Comparison of ENCODE assay signal across 24 mouse cellular contexts in genomic region chr12:110424008-110424704, GRCm38 (mm10). TPM values are rescaled to one million over a fixed set of nuclear protein-coding genes. Genes with fewer than 3 reads are reported as not detected.
DNase-seq lines count a peak whose midpoint lies in the region; ATAC-seq and TF ChIP-seq lines count a peak whose summit lies in the region.
"Had no signal": no experiment of that assay in that cellular context is flagged by ENCODE, and none has a peak within 500 bp of the region (broad histone marks: within the 10 kb centered on the region; RNA-seq: fewer than 3 reads in every experiment).

No protein-coding gene starts in this region.

- no peaks in the 10 kb centered on the region for H3K27me3 ChIP-seq in forebrain, postnatal 0 days (ENCODE audit: insufficient read depth, low read length)
- H3K27me3 ChIP-seq in forebrain, embryonic 16.5 days (replicated peaks; ENCODE audit: control insufficient read depth, insufficient read depth, low read length) = no peaks in the 10 kb centered on the region
- no peaks in the 10 kb centered on the region for H3K27me3 ChIP-seq in lung, postnatal 0 days (replicated peaks; ENCODE audit: insufficient read depth, low read length)
- no peaks in the 10 kb centered on the region for H3K27me3 ChIP-seq in small intestine, adult 2 months (ENCODE audit: control insufficient read depth, insufficient read depth, low read length)
- H3K27me3 ChIP-seq: forebrain, embryonic 13.5 days; limb, embryonic 13.5 days; liver, embryonic 15.5 days; midbrain, embryonic 13.5 days; neural tube, embryonic 13.5 days had no signal

- H3K4me3 ChIP-seq in forebrain, postnatal 0 days (ENCODE audit: low read depth, low read length) = no peak overlapping the region
- H3K4me3 ChIP-seq in forebrain, embryonic 16.5 days (replicated peaks; ENCODE audit: low read length) = no peak overlapping the region
- no peak overlapping the region for H3K4me3 ChIP-seq in lung, postnatal 0 days (ENCODE audit: low read depth, low read length)
- H3K4me3 ChIP-seq in small intestine, adult 2 months (ENCODE audit: low read depth, low read length) = no peak overlapping the region
- H3K4me3 ChIP-seq: forebrain, embryonic 13.5 days; heart, embryonic 10.5 days; limb, embryonic 13.5 days; liver, embryonic 15.5 days; midbrain, embryonic 13.5 days; myocyte; neural tube, embryonic 13.5 days had no signal

- TF ChIP-seq POLR2A in small intestine, adult 2 months (IDR thresholded peaks at IDR 0.05; ENCODE audit: low read depth, low read length) = no peak

- no peaks in the 10 kb centered on the region for H3K9me3 ChIP-seq in forebrain, postnatal 0 days (ENCODE audit: low read length)
- no peaks in the 10 kb centered on the region for H3K9me3 ChIP-seq in forebrain, embryonic 16.5 days (ENCODE audit: control insufficient read depth, low read length)
- no peaks in the 10 kb centered on the region for H3K9me3 ChIP-seq in lung, postnatal 0 days (ENCODE audit: low read length)
- H3K9me3 ChIP-seq: forebrain, embryonic 13.5 days; heart, embryonic 10.5 days; limb, embryonic 13.5 days; liver, embryonic 15.5 days; midbrain, embryonic 13.5 days; neural tube, embryonic 13.5 days had no signal

- no peak overlapping the region for H3K9ac ChIP-seq in forebrain, postnatal 0 days
- no peak overlapping the region for H3K9ac ChIP-seq in forebrain, embryonic 16.5 days (replicated peaks; ENCODE audit: low read depth, low read length)
- no peak overlapping the region for H3K9ac ChIP-seq in lung, postnatal 0 days (replicated peaks; ENCODE audit: low read depth)
- H3K9ac ChIP-seq: forebrain, embryonic 13.5 days; hindbrain, embryonic 14.5 days; limb, embryonic 13.5 days; liver, embryonic 15.5 days; midbrain, embryonic 13.5 days; neural tube, embryonic 13.5 days had no signal

- no peaks in the 10 kb centered on the region for H3K36me3 ChIP-seq in forebrain, postnatal 0 days (ENCODE audit: insufficient read depth)
- H3K36me3 ChIP-seq in forebrain, embryonic 16.5 days (ENCODE audit: control insufficient read depth, insufficient read depth) = no peaks in the 10 kb centered on the region
- no peaks in the 10 kb centered on the region for H3K36me3 ChIP-seq in lung, postnatal 0 days (ENCODE audit: insufficient read depth, low read length)
- H3K36me3 ChIP-seq in small intestine, adult 2 months (ENCODE audit: control insufficient read depth, insufficient read depth, low read length) = no peaks in the 10 kb centered on the region
- H3K36me3 ChIP-seq: heart, embryonic 10.5 days; limb, embryonic 13.5 days; liver, embryonic 15.5 days; midbrain, embryonic 13.5 days; neural tube, embryonic 13.5 days had no signal

- WGBS in forebrain, postnatal 0 days = 84% methylated on average over 5 of the region's 5 CpGs
- WGBS in forebrain, embryonic 16.5 days = 79% methylated on average over 5 of the region's 5 CpGs
- 79% methylated on average over 5 of the region's 5 CpGs for WGBS in lung, postnatal 0 days
- WGBS in small intestine, adult 2 months = 48% methylated on average over 5 of the region's 5 CpGs

- 0 out of 2 replicates have a peak, but pooled peaks have one; percentile 5 for TF ChIP-seq CTCF in forebrain, postnatal 0 days (IDR thresholded peaks at IDR 0.05; ENCODE audit: low read depth)
- TF ChIP-seq CTCF in lung, postnatal 0 days (IDR thresholded peaks at IDR 0.05) = 0 out of 2 replicates have a peak, but pooled peaks have one; percentile 3
- peak; percentile 35; the same call in 1 of the 2 replicates for TF ChIP-seq CTCF in small intestine, adult 2 months (IDR thresholded peaks at IDR 0.05; ENCODE audit: extremely low read depth, insufficient read length, insufficient replicate concordance, low read depth, low read length)

- no peak overlapping the region for H3K4me2 ChIP-seq in forebrain, postnatal 0 days (ENCODE audit: low read depth)
- no peak overlapping the region for H3K4me2 ChIP-seq in forebrain, embryonic 16.5 days (ENCODE audit: low read length)
- no peak overlapping the region for H3K4me2 ChIP-seq in lung, postnatal 0 days (replicated peaks; ENCODE audit: low read depth, low read length)
- H3K4me2 ChIP-seq: forebrain, embryonic 13.5 days; hindbrain, embryonic 14.5 days; limb, embryonic 13.5 days; liver, embryonic 15.5 days; midbrain, embryonic 13.5 days; neural tube, embryonic 13.5 days had no signal

- ATAC-seq in forebrain, postnatal 0 days = no peak
- no peak for ATAC-seq in forebrain, embryonic 16.5 days
- ATAC-seq in lung, postnatal 0 days = no peak
- ATAC-seq: forebrain, embryonic 13.5 days; midbrain, embryonic 13.5 days had no signal

- no peak overlapping the region for H3K27ac ChIP-seq in forebrain, postnatal 0 days (ENCODE audit: low read depth, low read length)
- no peak overlapping the region for H3K27ac ChIP-seq in forebrain, embryonic 16.5 days (ENCODE audit: low read length)
- no peak overlapping the region for H3K27ac ChIP-seq in lung, postnatal 0 days (ENCODE audit: low read length)
- peak overlapping the region; percentile 99 for H3K27ac ChIP-seq in small intestine, adult 2 months (ENCODE audit: insufficient read depth, low read depth, low read length)
- H3K27ac ChIP-seq: forebrain, embryonic 13.5 days; heart, embryonic 10.5 days; hindbrain, embryonic 14.5 days; kidney, postnatal 0 days; limb, embryonic 13.5 days; liver, embryonic 15.5 days; midbrain, embryonic 13.5 days; neural tube, embryonic 13.5 days had no signal

- H3K4me1 ChIP-seq in forebrain, postnatal 0 days (ENCODE audit: insufficient read depth) = no peaks in the 10 kb centered on the region
- H3K4me1 ChIP-seq in forebrain, embryonic 16.5 days (replicated peaks; ENCODE audit: control insufficient read depth, insufficient read depth, low read length) = no peaks in the 10 kb centered on the region
- no peaks in the 10 kb centered on the region for H3K4me1 ChIP-seq in lung, postnatal 0 days (ENCODE audit: insufficient read depth, low read depth, low read length)
- H3K4me1 ChIP-seq in small intestine, adult 2 months (ENCODE audit: control insufficient read depth, insufficient read depth, insufficient read length, low read length) = peaks cover 24% of the 10 kb centered on the region; the same call in 1 of the 2 replicates
- H3K4me1 ChIP-seq: forebrain, embryonic 13.5 days; limb, embryonic 13.5 days; midbrain, embryonic 13.5 days; neural tube, embryonic 13.5 days had no signal

- no peak for TF ChIP-seq EP300 in lung, postnatal 0 days (IDR thresholded peaks at IDR 0.05)

- DNase-seq in forebrain, postnatal 0 days = no peak
- peak; percentile 26 for DNase-seq in kidney, postnatal 14 days
- DNase-seq in kidney, postnatal 10 days = no peak
- DNase-seq in lung, postnatal 0 days (ENCODE audit: low spot score) = no peak
- no peak for DNase-seq in lung, postnatal 25 days (ENCODE audit: low spot score)
- no peak for DNase-seq in thymus, postnatal 25 days
- DNase-seq: adrenal gland, postnatal 25 days; cerebellum, adult 9-10 months; gastrocnemius, postnatal 10 days; heart, postnatal 4 days; layer of hippocampus, adult 9-11 months; lung, postnatal 14 days; thymus, adult 2 months had no signal

RNA-seq across cellular contexts. Expression of gene Ppp2r5c, which starts 22.8 kb away (rescaled TPM):
- 171 and 191 TPM in 2 replicates for total RNA-seq in forebrain, postnatal 0 days (2014; rRNA removed)
- 147 and 169 TPM in 2 replicates for polyA plus RNA-seq in forebrain, postnatal 0 days (2015; fragmentation: Nextera tagmentation; extraction: Ambion mirVana)
- polyA plus RNA-seq in forebrain, embryonic 16.5 days (2015; fragmentation: Nextera tagmentation; extraction: Ambion mirVana) = 139 and 145 TPM in 2 replicates
- 102 and 105 TPM in 2 replicates for polyA plus RNA-seq in lung, postnatal 0 days (2015; fragmentation: Nextera tagmentation; extraction: Ambion mirVana)
- 12.3 and 19.3 TPM in 2 replicates for polyA plus RNA-seq in small intestine, adult 2 months (2012; rRNA removed)
